Mouse (Mus musculus) forebrain, embryonic 13.5 days (tissue): ENCODE results near the gene Dusp3. TPM values are rescaled to one million over a fixed set of nuclear protein-coding genes. Genes with fewer than 3 reads are reported as not detected.
A peak's percentile ranks its signal among the peaks of the same experiment; 100 is the strongest.

Source experiments
- ATAC-seq: fragments of 200-750 bp; cut with Nextera tagmentation; 2 replicates; pipeline ENCODE4 v1.8.0; 2017
- H3K27ac ChIP-seq: fragments of 300-500 bp; sonication (generic); 2 replicates; pipeline ENCODE4 v1.5.1; 2015; ENCODE audit warnings: inconsistent platforms, mild to moderate bottlenecking, moderate library complexity
- H3K27me3 ChIP-seq: fragments of 300-500 bp; sonication (generic); 2 replicates; pipeline ENCODE4 v1.6.1; 2015; ENCODE audit warnings: mild to moderate bottlenecking, inconsistent platforms
- H3K36me3 ChIP-seq: fragments of 300-500 bp; sonication (generic); 2 replicates; pipeline ENCODE4 v1.6.1; 2015; ENCODE audit warnings: mild to moderate bottlenecking, inconsistent platforms; ENCODE audit not compliant: poor library complexity, severe bottlenecking
- H3K4me1 ChIP-seq: fragments of 300-500 bp; sonication (generic); 2 replicates; pipeline ENCODE4 v1.6.1; 2015; ENCODE audit warnings: inconsistent platforms
- H3K4me2 ChIP-seq: fragments of 300-500 bp; sonication (generic); 2 replicates; pipeline ENCODE4 v1.6.1; 2015; ENCODE audit warnings: inconsistent platforms, mild to moderate bottlenecking, moderate library complexity
- H3K4me3 ChIP-seq: fragments of 300-500 bp; sonication (generic); 2 replicates; pipeline ENCODE4 v1.5.1; 2015; ENCODE audit warnings: mild to moderate bottlenecking, inconsistent platforms
- H3K9ac ChIP-seq: fragments of 300-500 bp; sonication (generic); 2 replicates; pipeline ENCODE4 v1.6.1; 2015; ENCODE audit warnings: mild to moderate bottlenecking, inconsistent platforms
- H3K9me3 ChIP-seq: fragments of 300-500 bp; sonication (generic); replicated peaks from 2 replicates; pipeline ENCODE4 v1.6.1; 2016; ENCODE audit warnings: inconsistent platforms
- WGBS: fragments of 180-500 bp; shearing (Covaris S2); methylation state at CpG from one replicate; pipeline ENCODE4 v1.1.7; 2015; 5-methylcytosine and 5-hydroxymethylcytosine counted together
- polyA plus RNA-seq: library from polyadenylated mRNA; unstranded; fragments of >200 nt; fragmentation: Nextera tagmentation; extraction: Ambion mirVana; gene quantifications from 2 replicates; pipeline ENCODE4 v1.2.1, GENCODE M21; 2015

Gene Dusp3
- polyA plus RNA-seq, 1 experiment from 2014 or later, result 8.5 TPM

DNA sequence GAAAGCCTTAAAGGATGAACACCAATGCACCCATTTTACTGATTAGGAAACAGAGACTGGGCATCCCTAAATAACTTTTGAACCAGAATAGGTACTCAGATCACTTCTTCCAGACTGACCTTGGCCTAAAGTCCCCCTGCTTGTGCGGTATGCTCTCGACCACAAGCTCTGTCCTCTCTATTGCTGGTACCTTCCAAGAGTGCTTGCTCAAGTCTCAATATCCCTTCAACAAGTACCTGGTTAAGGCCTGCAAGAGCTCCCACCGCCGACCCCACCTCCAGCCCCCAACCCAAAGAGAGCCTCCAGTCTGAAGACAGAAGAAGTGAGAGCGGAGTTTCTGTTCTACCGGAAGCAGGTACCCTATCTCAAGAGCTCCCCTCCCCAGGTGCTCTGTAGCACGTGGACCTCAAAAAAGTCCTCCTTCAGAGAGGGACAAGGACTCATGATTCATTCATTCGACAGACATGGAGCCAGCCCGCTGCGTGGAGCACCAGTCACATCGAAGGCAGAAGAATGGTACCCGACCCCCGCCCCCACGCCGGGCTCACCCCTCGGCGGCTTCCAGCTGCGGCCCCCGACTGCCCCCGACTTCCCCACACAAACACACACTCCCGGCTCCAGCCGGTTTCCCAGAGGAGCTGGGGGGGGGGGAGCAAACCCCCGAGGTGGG, 39.3 kb upstream of the Dusp3 start:
- 5% methylated on average over 10 of the region's 23 CpGs for WGBS
- Histone ChIP-seq H3K4me3 (peak overlapping the region; percentile 66), H3K4me2 (peak overlapping the region; percentile 76), H3K4me1 (peaks cover 41% of the 10 kb centered on the region), H3K9me3 (no peaks in the 10 kb centered on the region), H3K27me3 (no peaks in the 10 kb centered on the region), H3K9ac (peak overlapping the region; percentile 82), H3K36me3 (peaks cover 30% of the 10 kb centered on the region), H3K27ac (peak overlapping the region; percentile 91)
- peak; percentile 42 for ATAC-seq

DNA sequence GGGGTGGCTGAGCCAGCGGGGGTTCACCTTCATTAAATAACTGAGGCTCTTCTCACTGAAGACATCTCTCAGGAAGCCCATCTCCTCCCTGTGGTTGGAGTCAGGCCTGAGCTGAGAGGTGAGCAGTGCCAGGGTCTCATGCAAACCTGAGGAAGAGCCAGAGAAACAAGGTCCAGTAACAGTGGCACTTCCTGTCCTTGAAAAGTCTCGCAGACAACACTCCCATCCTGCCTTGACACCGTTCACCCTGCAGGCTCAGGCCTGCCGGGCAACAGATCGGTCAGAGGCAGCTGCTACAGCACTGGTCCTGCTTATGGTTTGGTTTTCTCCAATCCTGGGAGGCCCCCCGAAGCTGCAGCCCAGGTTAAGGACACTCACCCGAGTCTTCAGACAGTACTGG, 38.5 kb upstream of the Dusp3 start:
- H3K4me2 ChIP-seq, result peak overlapping the region; percentile 76
- 37% methylated on average over 7 of the region's 7 CpGs for WGBS
- H3K9me3 ChIP-seq, result no peaks in the 10 kb centered on the region
- ATAC-seq, result no peak
- peaks cover 31% of the 10 kb centered on the region for H3K36me3 ChIP-seq
- H3K4me1 ChIP-seq, result peaks cover 40% of the 10 kb centered on the region
- no peaks in the 10 kb centered on the region for H3K27me3 ChIP-seq
- H3K27ac ChIP-seq, result no peak overlapping the region; the same call in 1 of the 2 replicates
- peak overlapping the region; percentile 66 for H3K4me3 ChIP-seq
- peak overlapping the region; percentile 82 for H3K9ac ChIP-seq

DNA sequence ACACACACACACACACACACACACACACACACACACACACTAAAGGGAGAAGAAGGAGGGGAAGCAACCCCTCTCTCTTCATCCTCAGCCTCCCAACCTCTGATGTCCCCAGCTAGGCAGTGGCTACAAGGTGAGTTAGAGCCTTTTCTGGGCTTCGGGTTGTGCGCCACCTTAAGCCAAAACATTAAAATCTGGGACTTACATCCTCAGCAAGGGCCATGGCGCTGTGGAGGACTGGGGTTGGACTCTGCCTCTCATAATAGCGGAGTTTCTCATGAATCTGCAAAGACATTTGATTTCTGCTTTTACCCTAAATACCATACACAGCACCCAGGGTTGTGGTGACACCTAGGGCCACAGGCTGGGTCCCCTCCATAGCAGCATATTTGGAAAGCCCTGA, 38.1 kb upstream of the Dusp3 start:
- Histone ChIP-seq H3K9me3 (no peaks in the 10 kb centered on the region), H3K36me3 (peaks cover 31% of the 10 kb centered on the region), H3K27ac (no peak overlapping the region), H3K9ac (peak overlapping the region; percentile 82), H3K4me2 (peak overlapping the region; percentile 76), H3K4me1 (peaks cover 45% of the 10 kb centered on the region), H3K27me3 (no peaks in the 10 kb centered on the region), H3K4me3 (0 out of 2 replicates have a peak overlapping the region, but pooled peaks have one; percentile 66)
- WGBS, result 85% methylated on average over 4 of the region's 4 CpGs
- ATAC-seq, result no peak

DNA sequence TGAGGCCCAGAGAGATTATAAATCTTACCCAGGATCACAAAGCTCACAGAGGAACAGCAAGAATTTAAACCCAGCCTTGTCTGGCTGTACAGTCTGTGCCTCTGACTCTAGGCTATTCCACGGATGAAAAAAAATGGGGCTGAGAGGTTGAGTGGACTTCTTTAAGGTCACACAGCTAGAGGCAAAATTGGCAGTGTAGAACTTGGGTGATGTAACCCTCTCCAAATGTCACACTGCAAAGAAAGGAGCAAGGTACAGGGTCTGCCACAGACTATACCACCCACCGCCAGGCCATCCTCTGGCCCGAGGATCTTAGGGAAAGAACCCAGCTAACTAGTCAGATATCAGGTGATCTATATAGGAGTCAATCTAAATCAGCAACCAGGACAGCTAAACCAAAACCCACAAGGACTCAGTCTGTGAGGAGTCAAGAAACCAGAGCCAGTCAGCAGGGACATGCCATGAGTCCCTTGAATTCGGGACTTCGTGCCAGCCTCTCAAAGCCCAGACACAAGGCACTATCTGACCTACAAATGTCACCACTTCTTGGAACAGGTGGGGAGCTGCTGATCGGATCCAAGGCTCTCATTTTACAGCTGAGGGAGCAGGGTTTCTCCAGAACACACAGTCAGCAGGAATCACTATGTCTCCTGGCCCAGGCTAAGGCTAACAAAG, 37.4 kb upstream of the Dusp3 start:
- Histone ChIP-seq H3K4me3 (0 out of 2 replicates have a peak overlapping the region, but pooled peaks have one; percentile 3), H3K27ac (no peak overlapping the region), H3K4me1 (peaks cover 50% of the 10 kb centered on the region), H3K9ac (peak overlapping the region; percentile 34; the same call in 1 of the 2 replicates), H3K4me2 (peak overlapping the region; percentile 76; the same call in 1 of the 2 replicates), H3K9me3 (no peaks in the 10 kb centered on the region), H3K27me3 (no peaks in the 10 kb centered on the region), H3K36me3 (peaks cover 31% of the 10 kb centered on the region)
- no peak for ATAC-seq
- 82% methylated on average over 6 of the region's 6 CpGs for WGBS

DNA sequence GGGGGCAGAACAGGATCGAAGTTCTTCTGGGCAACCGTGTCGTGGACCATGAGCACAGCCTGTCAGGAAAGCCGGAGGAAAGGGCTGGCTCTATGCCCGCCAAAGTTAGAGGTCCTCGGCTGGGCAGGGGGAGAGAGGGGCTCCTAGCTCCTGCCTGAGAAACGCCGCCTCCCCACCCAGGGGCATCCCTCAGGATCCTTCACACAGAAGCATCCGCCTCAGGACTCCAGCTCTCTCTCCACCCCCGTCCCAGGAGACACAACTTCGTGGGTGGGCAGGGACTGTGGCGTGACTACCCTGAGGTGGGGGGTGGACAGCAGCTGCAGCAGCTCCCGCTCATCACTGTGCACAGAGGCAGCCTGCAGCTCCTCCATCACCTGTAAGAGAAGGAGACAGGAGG, 36.6 kb upstream of the Dusp3 start:
- H3K27ac ChIP-seq, result peak overlapping the region; percentile 19; the same call in 1 of the 2 replicates
- H3K27me3 ChIP-seq, result no peaks in the 10 kb centered on the region
- no peak overlapping the region for H3K4me2 ChIP-seq
- no peaks in the 10 kb centered on the region for H3K9me3 ChIP-seq
- peaks cover 50% of the 10 kb centered on the region for H3K4me1 ChIP-seq
- no peak overlapping the region for H3K4me3 ChIP-seq
- WGBS, result 85% methylated on average over 13 of the region's 13 CpGs
- H3K9ac ChIP-seq, result peak overlapping the region; percentile 34; the same call in 1 of the 2 replicates
- H3K36me3 ChIP-seq, result peaks cover 38% of the 10 kb centered on the region
- ATAC-seq, result no peak

DNA sequence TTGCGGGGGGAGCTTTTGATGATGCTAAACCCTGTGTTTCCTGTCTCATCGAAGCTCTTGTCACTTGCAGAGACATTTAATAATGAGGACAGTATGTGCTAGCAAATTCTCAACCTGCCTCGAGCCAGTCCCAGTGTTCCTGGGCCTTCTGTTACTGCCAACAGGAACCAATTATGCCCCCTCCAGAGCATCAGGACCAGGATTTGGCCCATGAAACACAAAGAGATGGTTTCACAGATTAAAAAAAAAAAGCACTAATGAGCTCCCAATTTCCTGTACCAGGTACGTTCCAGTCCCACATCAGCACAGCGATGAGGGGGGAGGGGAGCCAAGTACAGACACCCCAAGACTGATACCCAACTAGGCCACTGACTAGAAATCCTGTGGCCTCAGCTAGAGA, 34.4 kb upstream of the Dusp3 start:
- Histone ChIP-seq H3K36me3 (peaks cover 60% of the 10 kb centered on the region), H3K4me3 (no peak overlapping the region), H3K27ac (no peak overlapping the region), H3K4me2 (no peak overlapping the region), H3K9me3 (no peaks in the 10 kb centered on the region), H3K4me1 (peaks cover 38% of the 10 kb centered on the region), H3K27me3 (no peaks in the 10 kb centered on the region), H3K9ac (no peak overlapping the region)
- WGBS, result 80% methylated on average over 5 of the region's 5 CpGs
- ATAC-seq, result no peak

DNA sequence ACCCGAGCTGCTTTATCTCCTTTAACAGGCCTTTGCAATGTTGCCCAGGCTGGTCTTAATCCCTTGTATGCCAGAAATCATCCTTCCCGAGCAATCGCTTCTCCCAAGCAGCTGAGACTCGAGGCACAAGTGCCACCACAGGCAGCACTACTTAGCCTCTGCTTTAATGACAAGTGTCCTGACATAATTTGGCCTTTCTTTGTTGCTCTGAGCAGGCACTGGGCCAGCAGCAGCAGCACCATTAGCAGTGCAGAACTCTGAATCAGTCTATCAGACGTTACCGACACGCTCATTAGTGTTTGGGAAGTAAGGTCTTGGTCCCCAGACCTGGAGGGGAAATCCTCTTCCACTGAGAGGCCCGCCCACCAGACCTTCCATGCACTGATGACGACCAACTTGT, 32.9 kb upstream of the Dusp3 start:
- 42% methylated on average over 9 of the region's 9 CpGs for WGBS
- no peaks in the 10 kb centered on the region for H3K27me3 ChIP-seq
- H3K4me2 ChIP-seq, result no peak overlapping the region
- H3K4me1 ChIP-seq, result peaks cover 28% of the 10 kb centered on the region
- peak overlapping the region; percentile 66 for H3K27ac ChIP-seq
- H3K9ac ChIP-seq, result no peak overlapping the region; the same call in 1 of the 2 replicates
- no peak overlapping the region for H3K4me3 ChIP-seq
- peak; percentile 19; the same call in 1 of the 2 replicates for ATAC-seq
- peaks cover 75% of the 10 kb centered on the region for H3K36me3 ChIP-seq
- H3K9me3 ChIP-seq, result no peaks in the 10 kb centered on the region

DNA sequence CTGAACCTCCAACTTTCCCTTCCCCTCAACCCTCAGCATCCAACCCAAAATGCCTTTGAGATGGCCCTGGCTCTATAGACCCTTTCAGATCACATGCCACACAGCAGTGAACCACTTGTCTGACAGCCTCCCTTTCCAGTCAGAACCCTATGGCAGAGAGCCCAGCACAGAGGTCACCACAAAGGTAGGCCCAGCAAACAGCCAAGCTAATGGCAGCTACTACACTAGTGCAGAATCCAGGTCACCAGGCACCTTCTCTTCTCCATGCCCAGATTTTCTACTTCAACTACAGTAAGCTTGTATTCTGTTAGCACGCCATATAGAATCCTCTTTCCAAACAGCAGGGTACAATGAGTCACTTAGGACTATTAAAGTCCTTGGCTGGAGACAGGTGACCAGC, 29.3 kb upstream of the Dusp3 start:
- H3K4me2 ChIP-seq, result no peak overlapping the region
- no peak for ATAC-seq
- WGBS, result 94% methylated on average over 1 of the region's 1 CpGs

DNA sequence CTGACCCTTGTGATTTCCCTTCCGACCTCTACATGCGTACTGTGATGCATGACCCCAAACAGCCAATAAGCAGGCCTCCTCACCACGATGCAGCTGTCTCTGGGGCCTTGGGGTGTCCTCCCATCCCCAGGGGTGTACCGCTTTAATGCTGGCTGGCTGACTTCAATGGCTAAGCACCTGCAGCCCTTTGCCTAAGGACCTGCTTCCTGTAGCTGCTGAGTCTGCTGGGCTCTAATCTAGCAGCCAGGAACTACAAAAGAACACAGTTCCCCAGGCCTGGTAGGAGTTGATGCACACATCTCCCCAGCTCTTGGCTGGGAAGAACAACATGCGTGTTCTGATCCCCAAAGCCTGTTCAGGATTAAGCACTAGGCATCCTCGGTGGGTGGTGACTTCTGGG, 28.7 kb upstream of the Dusp3 start:
- H3K9ac ChIP-seq, result no peak overlapping the region
- no peak overlapping the region for H3K27ac ChIP-seq
- peaks cover 31% of the 10 kb centered on the region for H3K4me1 ChIP-seq
- H3K27me3 ChIP-seq, result no peaks in the 10 kb centered on the region
- no peak overlapping the region for H3K4me3 ChIP-seq
- H3K36me3 ChIP-seq, result peaks cover 82% of the 10 kb centered on the region
- WGBS, result 66% methylated on average over 6 of the region's 6 CpGs
- H3K4me2 ChIP-seq, result no peak overlapping the region
- ATAC-seq, result no peak
- no peaks in the 10 kb centered on the region for H3K9me3 ChIP-seq

More for the DNA sequence above, 29.3 kb upstream of the Dusp3 start:
- Histone ChIP-seq H3K9ac (no peak overlapping the region), H3K27ac (no peak overlapping the region), H3K36me3 (peaks cover 77% of the 10 kb centered on the region), H3K9me3 (no peaks in the 10 kb centered on the region), H3K27me3 (no peaks in the 10 kb centered on the region), H3K4me1 (peaks cover 25% of the 10 kb centered on the region), H3K4me3 (no peak overlapping the region)

DNA sequence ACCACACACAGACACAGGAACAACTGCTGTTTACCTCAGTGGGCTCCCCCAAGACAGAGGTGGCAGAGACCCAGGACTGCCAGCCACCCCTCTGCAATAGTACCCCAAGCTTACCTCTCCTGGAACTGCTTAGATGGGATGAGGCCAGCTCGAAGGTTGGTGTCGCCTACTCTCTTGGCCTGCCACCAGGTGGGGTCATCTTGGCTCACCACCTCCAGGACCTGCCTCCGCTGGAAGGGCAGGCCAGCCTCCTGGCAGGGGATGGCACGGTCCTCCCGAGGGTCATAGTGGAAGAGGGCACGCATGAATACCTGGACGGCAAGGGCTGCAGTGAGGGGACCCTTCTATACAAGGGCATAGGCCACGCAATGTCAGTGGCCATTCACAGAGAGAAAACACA, 26.4 kb upstream of the Dusp3 start:
- H3K36me3 ChIP-seq, result peaks cover 94% of the 10 kb centered on the region
- ATAC-seq, result no peak
- WGBS, result 89% methylated on average over 8 of the region's 8 CpGs
- no peak overlapping the region for H3K9ac ChIP-seq
- H3K4me3 ChIP-seq, result no peak overlapping the region
- H3K4me1 ChIP-seq, result peaks cover 33% of the 10 kb centered on the region
- no peak overlapping the region for H3K4me2 ChIP-seq
- no peak overlapping the region for H3K27ac ChIP-seq
- no peaks in the 10 kb centered on the region for H3K9me3 ChIP-seq
- no peaks in the 10 kb centered on the region for H3K27me3 ChIP-seq

DNA sequence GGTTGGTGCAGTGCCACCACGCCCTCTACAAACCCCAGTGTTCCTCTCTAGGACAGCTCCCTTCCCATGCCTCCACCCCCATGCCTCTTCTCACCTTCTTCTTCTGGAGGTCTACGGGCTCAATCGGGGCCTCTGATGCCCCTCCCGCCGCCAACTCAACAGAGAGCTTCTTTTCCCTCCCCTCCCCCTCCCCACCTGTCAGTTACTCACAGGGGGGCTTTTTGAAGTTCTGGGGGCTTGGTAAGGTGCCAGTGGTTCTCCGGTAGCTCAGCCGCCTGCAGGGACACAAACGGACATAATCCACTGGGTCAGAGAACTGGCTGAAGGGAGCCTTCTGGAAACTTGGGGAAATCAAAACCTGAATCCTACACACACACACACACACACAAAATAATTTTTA, 24.7 kb upstream of the Dusp3 start:
- Histone ChIP-seq H3K9ac (no peak overlapping the region), H3K27me3 (no peaks in the 10 kb centered on the region), H3K27ac (peak overlapping the region; percentile 90; the same call in 1 of the 2 replicates), H3K9me3 (no peaks in the 10 kb centered on the region), H3K4me2 (no peak overlapping the region), H3K36me3 (peaks cover 90% of the 10 kb centered on the region), H3K4me3 (no peak overlapping the region), H3K4me1 (peaks cover 38% of the 10 kb centered on the region)
- 63% methylated on average over 8 of the region's 8 CpGs for WGBS
- ATAC-seq, result no peak

DNA sequence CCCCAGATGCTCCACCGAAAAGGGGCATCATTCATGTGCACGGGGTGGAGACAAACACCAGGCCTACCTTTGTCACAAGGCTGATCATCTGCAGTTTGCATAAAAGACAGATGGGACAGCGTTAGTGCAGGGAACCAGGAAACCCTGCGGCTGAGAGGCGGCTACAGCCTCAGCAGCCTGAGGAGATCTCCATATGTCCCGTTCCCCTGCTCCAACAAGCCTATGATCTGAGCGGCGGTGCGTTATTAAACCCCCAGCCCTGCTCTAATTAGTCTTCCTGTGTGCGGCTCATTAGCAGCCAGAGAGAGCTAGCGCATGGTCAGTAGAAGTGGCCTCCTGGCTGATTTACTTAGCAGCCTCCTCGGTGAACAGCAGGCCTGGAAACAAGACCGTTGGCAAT, 23.3 kb upstream of the Dusp3 start:
- Histone ChIP-seq H3K27ac (peak overlapping the region; percentile 90), H3K4me2 (no peak overlapping the region), H3K9me3 (no peaks in the 10 kb centered on the region), H3K9ac (0 out of 2 replicates have a peak overlapping the region, but pooled peaks have one; percentile 30), H3K4me3 (no peak overlapping the region), H3K36me3 (peaks cover 89% of the 10 kb centered on the region), H3K27me3 (no peaks in the 10 kb centered on the region), H3K4me1 (peaks cover 38% of the 10 kb centered on the region)
- WGBS, result 16% methylated on average over 13 of the region's 13 CpGs
- ATAC-seq, result peak; percentile 92
